Mouse (Mus musculus) activated CD4-positive, CD25-positive, alpha-beta regulatory T cell, adult 4 months (primary cell): ENCODE data around the gene Ttc3. TPM values are rescaled to one million over a fixed set of nuclear protein-coding genes. Genes with fewer than 3 reads are reported as not detected.

ENCODE experiments used
- ATAC-seq: one replicate; pipeline ENCODE4 v1.8.0; 2017
- polyA plus RNA-seq, 2 experiments: library from polyadenylated mRNA; unstranded; fragments of 100-300 nt; shearing (Covaris generic); gene quantifications; one replicate each; pipeline ENCODE4 v1.2.1; 2017

The Ttc3 gene
- polyA plus RNA-seq, 2 experiments from 2014 or later, result 47.7 to 53.5 TPM

DNA sequence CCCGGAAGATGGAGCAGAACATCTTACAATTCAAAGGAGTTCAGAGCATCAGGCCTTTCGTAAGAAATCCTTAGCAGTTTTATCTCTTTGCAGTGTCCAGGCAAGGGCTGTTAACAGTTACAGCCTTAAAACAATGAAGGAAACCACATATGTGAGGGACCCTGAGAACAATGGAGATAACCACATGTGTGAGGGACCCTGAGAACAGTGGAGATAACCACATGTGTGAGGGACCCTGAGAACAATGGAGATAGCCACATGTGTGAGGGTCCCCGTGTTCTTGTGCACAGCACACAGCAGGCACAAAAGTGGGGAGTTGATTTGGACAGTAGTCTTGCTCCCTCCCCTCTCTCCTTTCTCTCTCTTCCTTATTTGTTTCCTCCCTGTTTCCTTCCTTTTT, 12.3 kb upstream of the Ttc3 start:
- ATAC-seq, result no peak

DNA sequence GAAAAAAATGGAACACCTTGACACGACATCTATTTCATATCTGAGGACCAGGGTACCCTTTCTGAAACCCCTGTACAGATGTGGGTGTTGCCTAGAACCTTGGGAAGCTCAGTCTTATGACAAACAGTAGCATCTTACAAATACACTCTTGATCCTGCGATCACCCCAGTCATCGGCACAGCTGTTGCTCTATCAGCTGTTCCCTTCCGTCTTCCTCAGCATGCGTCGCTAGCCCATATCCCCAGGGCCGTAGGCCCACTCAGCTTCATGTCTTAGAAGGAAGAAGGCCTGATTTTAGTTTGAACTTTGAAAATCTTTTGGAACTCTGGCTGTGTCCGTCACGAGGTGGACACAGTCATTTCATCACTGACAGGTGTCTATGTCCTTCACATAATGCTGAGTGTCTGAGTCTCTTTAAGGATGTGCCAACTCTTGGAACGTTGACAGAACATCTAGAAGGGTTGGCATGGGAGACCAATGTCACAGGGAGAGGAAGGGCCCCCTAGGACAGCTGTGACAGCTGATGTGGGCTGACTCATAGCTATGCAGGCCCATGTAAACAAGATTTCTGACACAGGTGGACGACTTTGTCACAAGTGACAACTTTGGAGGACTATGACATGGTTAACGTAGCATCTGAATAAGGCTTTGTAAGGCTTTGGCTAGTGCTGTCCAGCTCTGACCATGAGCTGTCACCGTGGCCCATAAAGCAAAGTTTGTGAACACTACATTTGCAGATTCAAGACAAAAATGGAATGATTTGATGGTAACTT, 9.7 kb upstream of the Ttc3 start:
- ATAC-seq, result no peak

DNA sequence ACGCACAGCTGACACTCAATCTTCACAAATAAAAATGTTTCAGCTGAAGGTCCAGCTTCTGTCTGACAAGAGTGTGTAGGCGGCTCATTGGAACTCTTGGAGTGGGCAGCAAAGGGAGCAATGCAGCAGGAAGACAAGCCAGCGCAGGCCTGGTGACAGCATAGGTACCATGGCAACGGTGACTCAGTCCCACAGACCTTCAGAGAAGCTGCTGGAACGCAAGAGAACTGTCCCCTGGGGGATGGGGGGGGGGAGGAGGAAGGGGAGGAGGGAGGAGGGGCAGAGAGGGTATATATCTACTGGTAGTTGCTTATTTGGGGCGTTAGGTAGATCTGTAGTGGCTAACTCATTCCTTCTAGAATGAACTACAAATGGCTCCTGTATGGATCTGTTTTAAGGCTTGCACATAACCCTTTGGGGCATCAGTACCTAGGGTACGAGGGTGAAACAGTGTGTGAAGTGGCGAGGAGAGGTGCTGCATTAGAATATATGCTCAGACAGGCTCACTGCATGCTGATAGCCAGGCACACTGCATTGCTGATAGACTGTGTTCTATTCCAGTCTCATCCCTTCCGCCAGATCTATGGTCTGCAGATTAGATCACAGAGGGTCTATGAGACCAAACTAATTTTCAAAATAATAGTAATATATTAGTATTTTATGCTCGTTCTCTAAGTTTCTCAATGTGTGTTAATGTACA, 8.1 kb upstream of the Ttc3 start:
- ATAC-seq, result no peak

DNA sequence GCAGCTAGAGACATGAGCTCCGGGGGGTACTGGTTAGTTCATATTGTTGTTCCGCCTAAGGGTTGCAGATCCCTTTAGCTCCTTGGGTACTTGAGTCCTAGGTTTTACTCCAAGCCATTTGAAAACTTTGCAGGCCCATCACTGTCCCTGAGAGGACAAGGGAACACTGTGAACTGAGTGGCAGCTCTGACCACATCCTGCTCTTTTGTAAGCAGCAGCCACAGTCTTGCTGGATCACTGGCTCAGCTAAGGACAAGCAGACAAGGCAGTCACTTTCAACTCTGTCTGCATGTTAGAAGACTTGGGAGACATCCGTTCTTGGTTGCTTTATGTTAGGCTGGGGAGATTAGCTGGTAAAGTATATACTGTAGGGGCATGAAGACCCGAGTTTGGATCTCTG, 6.6 kb upstream of the Ttc3 start:
- no peak for ATAC-seq

DNA sequence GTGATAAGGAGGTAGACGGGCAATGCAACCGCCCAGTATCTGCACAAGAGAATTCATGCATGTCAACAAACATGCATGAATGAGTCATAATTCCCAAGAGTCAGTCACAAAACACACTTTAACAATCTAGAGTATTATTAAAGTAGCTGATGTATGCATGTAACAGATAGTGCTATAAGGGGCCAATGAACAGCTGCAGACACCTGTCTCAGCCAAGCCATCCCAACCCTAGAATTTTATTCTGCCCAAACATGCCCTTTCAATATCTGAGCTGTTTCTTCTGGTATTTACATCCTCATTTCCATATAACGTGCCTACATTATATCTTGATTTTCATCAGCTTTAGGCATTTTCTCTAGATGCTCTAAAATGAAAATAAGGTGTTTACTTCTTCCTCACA, 5.0 kb upstream of the Ttc3 start:
- no peak for ATAC-seq

GRCm38 (mm10) chr16:94369596-94370172, 734 bp upstream of the Ttc3 start:
- ATAC-seq, result peak; percentile 1

DNA sequence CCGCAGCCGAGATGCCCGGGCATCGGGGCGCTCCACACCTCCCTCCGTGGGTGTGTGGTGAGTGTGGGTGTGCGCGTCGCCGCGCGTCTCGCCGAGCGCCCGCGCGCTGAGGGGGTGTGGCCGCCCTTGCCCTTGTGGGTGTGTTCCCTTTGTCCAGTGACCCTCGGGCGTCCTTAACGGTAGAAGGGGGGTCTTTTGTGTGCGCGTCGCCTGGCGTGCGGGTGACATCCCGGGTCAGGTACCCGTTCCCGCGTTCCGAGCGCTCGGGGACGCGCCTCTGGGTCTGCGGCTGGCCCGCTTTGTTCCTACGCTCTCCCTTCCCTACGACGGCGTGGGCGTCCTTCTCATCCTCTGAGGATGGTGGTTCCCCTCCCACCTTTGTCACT, 490 bp downstream of the Ttc3 start:
- ATAC-seq, result peak; percentile 43

GRCm38 (mm10) chr16:94371301-94371931, 998 bp downstream of the Ttc3 start, which contains the start of gene Pigp:
Pigp (minus strand) TSS chr16:94371842.
- ATAC-seq, result peak; percentile 38

GRCm38 (mm10) chr16:94379386-94379785, 9.0 kb downstream of the Ttc3 start:
- no peak for ATAC-seq

DNA sequence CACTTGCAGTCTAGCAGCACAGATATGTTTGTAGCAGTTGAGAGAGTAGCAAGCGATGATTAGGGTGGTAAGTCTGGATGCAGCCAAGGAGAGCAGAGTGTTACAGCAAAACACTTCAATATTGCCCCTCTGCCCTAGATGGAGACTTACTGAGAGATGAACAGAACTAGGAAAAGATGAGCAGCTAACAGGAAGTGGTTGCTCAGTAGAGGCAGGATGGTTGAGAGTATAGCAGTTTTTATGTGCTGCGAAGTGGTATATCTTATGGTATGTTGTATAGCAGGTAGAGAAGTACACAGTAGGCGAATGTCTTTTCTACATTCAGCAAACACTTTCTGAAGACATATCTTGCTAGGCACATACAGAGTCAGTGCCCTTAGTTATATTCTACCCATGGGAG, 12.9 kb downstream of the Ttc3 start:
- peak; percentile 94 for ATAC-seq

DNA sequence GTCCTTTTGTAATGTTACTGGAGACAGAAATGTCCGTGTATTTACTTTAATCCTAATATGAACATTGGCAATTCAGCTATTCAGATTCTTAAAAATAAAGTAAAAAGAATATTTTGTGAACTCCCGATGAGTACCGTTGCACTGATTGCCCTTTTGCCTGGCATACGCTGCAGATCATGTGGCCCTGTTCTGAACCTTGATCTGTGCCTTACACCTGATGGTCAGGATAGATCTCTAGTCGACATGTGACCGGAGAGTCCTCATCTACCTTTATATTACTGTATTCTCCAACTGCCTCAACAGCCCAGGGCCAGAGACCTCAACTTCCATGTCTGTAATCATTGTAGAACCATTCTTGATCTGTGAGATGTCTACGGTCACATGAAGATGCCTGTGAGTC, 17.3 kb downstream of the Ttc3 start:
- ATAC-seq, result no peak

DNA sequence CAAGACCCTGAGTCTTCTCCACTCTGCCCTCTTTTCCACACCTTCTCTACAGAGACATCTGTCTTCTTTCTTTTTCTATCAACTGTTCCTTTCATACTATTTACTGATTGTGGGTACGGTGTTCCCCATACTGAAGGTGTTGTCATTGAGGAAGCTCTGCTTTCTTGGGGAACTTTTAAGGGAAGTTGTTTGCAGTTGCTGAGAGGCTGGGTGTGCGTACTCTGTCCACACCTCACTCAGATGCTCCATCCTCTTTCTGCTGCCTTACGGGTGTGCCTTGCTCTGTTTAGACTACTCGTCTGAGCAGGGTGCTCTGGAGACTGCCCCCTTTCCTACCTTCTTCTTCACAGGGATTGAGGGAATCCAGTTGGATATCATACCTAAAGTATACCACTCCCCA, 21.9 kb downstream of the Ttc3 start:
- ATAC-seq, result no peak

DNA sequence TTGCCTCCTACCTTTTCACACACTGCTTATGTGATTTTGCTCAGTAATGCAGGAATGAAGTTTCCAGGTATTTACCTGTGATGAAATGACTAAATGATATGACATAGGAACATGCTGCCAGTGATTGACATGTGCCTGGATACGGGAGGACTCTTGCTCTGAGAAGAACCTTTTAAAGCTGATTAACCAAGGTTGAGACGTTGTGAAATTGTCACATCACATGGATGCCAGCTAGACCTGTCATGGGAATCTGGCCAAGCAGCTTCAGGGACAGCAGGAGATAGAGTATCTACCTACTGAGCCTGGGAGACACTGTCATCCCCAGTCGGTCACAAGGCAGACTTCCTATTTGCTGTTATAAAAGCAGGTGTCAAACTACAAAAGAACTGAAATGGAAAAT, 24.6 kb downstream of the Ttc3 start:
- no peak for ATAC-seq

DNA sequence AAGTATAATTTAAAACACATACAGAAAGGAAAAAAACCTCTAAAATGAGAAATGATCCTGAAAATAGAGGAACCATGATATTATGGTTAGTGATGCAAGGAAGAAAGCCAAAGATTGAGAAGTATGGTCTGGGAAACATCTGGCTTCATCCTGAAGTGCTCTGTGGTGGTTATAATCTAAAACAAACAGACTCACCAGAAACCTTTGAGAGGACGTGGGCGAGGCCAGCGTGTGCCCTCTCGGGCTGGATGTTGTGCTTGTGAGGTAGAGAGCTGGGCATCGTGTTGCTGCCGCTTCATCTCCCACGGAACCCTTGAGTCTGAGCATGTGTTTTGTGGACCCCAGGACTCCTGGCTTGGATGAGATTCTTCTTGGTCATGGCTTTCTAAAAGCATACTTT, 26.2 kb downstream of the Ttc3 start:
- no peak for ATAC-seq

GRCm38 (mm10) chr16:94399141-94399540, 28.7 kb downstream of the Ttc3 start:
- no peak for ATAC-seq

GRCm38 (mm10) chr16:94401636-94402035, 31.2 kb downstream of the Ttc3 start:
- peak; percentile 1 for ATAC-seq

DNA sequence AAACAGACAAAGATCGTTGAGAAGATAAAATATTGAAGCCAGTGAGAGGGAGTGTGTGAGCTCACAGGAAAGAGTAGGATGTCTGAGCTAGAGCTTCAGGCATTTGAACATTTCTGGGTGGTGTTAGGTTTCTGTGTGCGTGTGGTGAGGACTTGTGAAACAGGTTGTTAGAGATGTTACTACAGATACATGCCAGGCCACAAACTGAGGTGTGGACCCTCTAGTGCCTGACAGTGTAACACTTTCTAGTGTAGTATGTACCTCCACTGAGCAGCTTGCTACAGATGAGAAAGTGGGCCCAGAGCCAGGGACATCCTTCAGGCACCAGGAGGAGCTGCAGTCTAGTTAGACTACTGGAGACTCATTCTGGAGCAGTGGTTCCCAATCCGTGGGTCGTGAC, 31.8 kb downstream of the Ttc3 start:
- ATAC-seq, result peak; percentile 71

DNA sequence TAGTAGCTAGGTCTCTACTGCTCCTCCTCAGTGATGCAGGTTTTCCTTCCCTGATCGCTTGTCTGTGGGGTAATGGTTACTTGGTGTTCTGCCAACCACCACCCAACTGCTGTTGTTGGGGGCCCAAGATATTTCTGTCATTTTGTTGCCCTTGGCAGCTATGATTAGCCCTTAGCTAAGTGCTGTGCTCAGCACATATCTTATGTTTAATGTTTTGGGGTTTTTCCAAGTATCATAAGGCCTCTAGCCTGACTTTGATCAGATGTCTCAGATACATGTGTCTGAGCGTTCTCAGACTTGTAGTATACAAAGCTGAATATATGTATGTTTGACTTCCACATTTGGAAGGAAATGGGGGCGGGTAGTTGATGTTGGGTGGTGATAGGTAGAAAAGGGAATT, 40.9 kb downstream of the Ttc3 start:
- no peak for ATAC-seq

DNA sequence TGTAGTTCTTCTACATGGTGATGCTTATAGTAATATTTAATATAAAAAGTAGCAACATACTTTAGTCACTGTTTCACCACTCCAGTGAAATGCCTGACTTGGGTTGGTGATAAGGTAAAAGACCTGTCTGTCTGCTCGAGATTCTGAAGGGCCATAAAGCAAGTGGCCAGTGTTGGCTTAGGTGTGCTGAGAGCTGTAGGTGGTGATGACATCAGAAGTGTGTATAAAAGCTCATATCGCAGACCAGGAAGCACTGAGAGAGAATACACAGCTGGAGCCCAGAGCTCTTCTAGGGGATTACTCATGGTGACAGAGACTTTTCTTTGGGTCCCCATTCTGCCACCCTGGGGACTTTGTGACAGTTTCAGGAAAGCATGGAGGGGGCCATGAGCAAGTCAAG, 41.8 kb downstream of the Ttc3 start:
- no peak for ATAC-seq

- ATAC-seq, result peak; percentile 41
Observed at GRCm38 (mm10) chr16:94412760-94413159, 42.3 kb downstream of the Ttc3 start.

- peak; percentile 80 for ATAC-seq
Observed at GRCm38 (mm10) chr16:94414151-94414550, 43.7 kb downstream of the Ttc3 start.

- no peak for ATAC-seq
Observed at GRCm38 (mm10) chr16:94420498-94420897, 50.1 kb downstream of the Ttc3 start.

DNA sequence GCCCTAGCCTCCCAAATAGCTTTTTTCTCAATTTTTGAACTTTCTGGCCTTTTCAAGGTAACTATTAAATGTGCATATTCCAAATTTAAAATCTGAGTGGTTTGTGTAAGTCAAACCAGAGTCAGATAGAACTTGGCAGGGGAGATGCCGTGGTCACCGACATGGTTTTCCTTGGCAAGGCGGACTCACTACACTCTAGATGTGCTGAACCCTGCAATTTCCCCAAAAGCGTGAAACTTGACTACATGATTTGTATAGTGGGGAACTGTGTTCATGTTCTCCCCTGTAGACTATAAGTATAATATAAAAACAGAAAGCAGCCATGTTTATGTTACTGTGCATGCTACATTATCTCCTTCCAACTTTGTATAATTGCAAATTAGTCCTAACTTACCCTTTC, 58.5 kb downstream of the Ttc3 start:
- no peak for ATAC-seq
